Mouse (Mus musculus) CH12.LX (cell line): ENCODE results near the gene Smg6. TPM values are rescaled to one million over a fixed set of nuclear protein-coding genes. Genes with fewer than 3 reads are reported as not detected.

Experiments
- DNase-seq: peaks from one replicate; pipeline ENCODE4 v3.0.0-alpha.2; 2013; ENCODE audit errors: extremely low read depth
- H3K27ac ChIP-seq: 2 replicates; pipeline ENCODE4 v1.5.1; 2012; ENCODE audit warnings: low read depth, mild to moderate bottlenecking, control low read depth, moderate library complexity; ENCODE audit not compliant: insufficient read depth
- H3K27me3 ChIP-seq: replicated peaks from 2 replicates; pipeline ENCODE3; 2012; ENCODE audit warnings: inconsistent platforms
- H3K36me3 ChIP-seq, 2 experiments: replicated peaks in 1 of 2; 2 replicates each; pipeline versions ENCODE3 to v1.6.1; 2012; ENCODE audit warnings: inconsistent platforms in 1 of 2, low read length in 1 of 2, mild to moderate bottlenecking in 1 of 2, mixed read lengths in 1 of 2, moderate library complexity in 1 of 2; ENCODE audit not compliant: control insufficient read depth in 1 of 2, insufficient read depth in 1 of 2
- H3K4me1 ChIP-seq, 2 experiments: 2 replicates each; pipeline ENCODE4 v1.6.1; 2012; ENCODE audit warnings: inconsistent platforms in 1 of 2, moderate library complexity in 1 of 2; ENCODE audit not compliant: insufficient read depth in 2 of 2, control insufficient read depth in 1 of 2
- H3K4me2 ChIP-seq: 2 replicates; pipeline ENCODE4 v1.6.1; 2012; ENCODE audit warnings: low read depth, mild to moderate bottlenecking, control low read depth; ENCODE audit not compliant: poor library complexity, insufficient read depth, severe bottlenecking
- H3K4me3 ChIP-seq, 3 experiments: fragments of 150-350 bp in 1 of 3; sonication (generic) in 1 of 3; replicated peaks in 1 of 3; 2 replicates each; pipeline versions ENCODE3 to v1.5.1; 2011 to 2012; ENCODE audit warnings: low read depth in 2 of 3, low read length in 2 of 3, mild to moderate bottlenecking in 2 of 3, moderate library complexity in 2 of 3, control low read depth in 1 of 3, improper control_type of control experiment in 1 of 3, inconsistent platforms in 1 of 3, mixed read lengths in 1 of 3; ENCODE audit not compliant: poor library complexity in 1 of 3
- H3K79me2 ChIP-seq: replicated peaks from 2 replicates; pipeline ENCODE4 v1.6.1; 2012; ENCODE audit warnings: mild to moderate bottlenecking, moderate library complexity; ENCODE audit not compliant: control insufficient read depth, poor library complexity, insufficient read depth, severe bottlenecking; ENCODE audit errors: extremely low read depth
- H3K9ac ChIP-seq: 2 replicates; pipeline ENCODE4 v1.6.1; 2012; ENCODE audit warnings: low read depth, mild to moderate bottlenecking, control low read depth, moderate library complexity; ENCODE audit not compliant: insufficient read depth
- H3K9me3 ChIP-seq: replicated peaks from 2 replicates; pipeline ENCODE3; 2012; ENCODE audit warnings: low read length, inconsistent platforms, mixed read lengths
- CTCF ChIP-seq, 2 experiments: IDR thresholded peaks in 1 of 2; conservative IDR thresholded peaks in 1 of 2; 2 replicates each; pipeline ENCODE4 v1.5.1; 2011 to 2012; ENCODE audit warnings: low read depth in 2 of 2, low read length in 2 of 2, improper control_type of control experiment in 1 of 2, inconsistent platforms in 1 of 2, mild to moderate bottlenecking in 1 of 2, moderate library complexity in 1 of 2
- E2F4 ChIP-seq: IDR thresholded peaks from 2 replicates; pipeline ENCODE4 v1.6.1; 2011; ENCODE audit warnings: low read depth, low read length, improper control_type of control experiment; ENCODE audit not compliant: insufficient replicate concordance
- EP300 ChIP-seq: IDR thresholded peaks from 2 replicates; pipeline ENCODE4 v1.6.1; 2011; ENCODE audit warnings: low read length, improper control_type of control experiment
- ETS1 ChIP-seq: conservative IDR thresholded peaks from 2 replicates; pipeline ENCODE4 v1.6.1; 2012; ENCODE audit warnings: low read depth, mild to moderate bottlenecking, inconsistent platforms, low read length, improper control_type of control experiment, moderate library complexity
- GABPA ChIP-seq: IDR thresholded peaks from 2 replicates; pipeline ENCODE4 v1.6.1; 2012; ENCODE audit warnings: low read depth, low read length, improper control_type of control experiment, inconsistent platforms; ENCODE audit not compliant: insufficient replicate concordance
- HCFC1 ChIP-seq: IDR thresholded peaks from 2 replicates; pipeline ENCODE4 v1.6.1; 2012; ENCODE audit warnings: low read depth, mild to moderate bottlenecking, inconsistent platforms, low read length, improper control_type of control experiment
- IRF4 ChIP-seq: IDR thresholded peaks from 2 replicates; pipeline ENCODE4 v1.6.1; 2014; ENCODE audit warnings: low read depth, mild to moderate bottlenecking, inconsistent platforms, low read length, improper control_type of control experiment
- JUN ChIP-seq: IDR thresholded peaks from 2 replicates; pipeline ENCODE4 v1.6.1; 2011; ENCODE audit warnings: low read depth, mild to moderate bottlenecking, low read length, improper control_type of control experiment, moderate library complexity; ENCODE audit not compliant: insufficient read depth
- JUND ChIP-seq: conservative IDR thresholded peaks from 2 replicates; pipeline ENCODE4 v1.6.1; 2011; ENCODE audit warnings: low read depth, low read length, improper control_type of control experiment
- MAX ChIP-seq: IDR thresholded peaks from 2 replicates; pipeline ENCODE4 v1.6.1; 2011; ENCODE audit warnings: low read length, improper control_type of control experiment
- MAZ ChIP-seq: IDR thresholded peaks from 2 replicates; pipeline ENCODE4 v1.6.1; 2012; ENCODE audit warnings: low read depth, mild to moderate bottlenecking, inconsistent platforms, low read length, improper control_type of control experiment, moderate library complexity
- MXI1 ChIP-seq: IDR thresholded peaks from 2 replicates; pipeline ENCODE4 v1.6.1; 2011; ENCODE audit warnings: mild to moderate bottlenecking, low read depth, low read length, improper control_type of control experiment
- MYC ChIP-seq: IDR thresholded peaks from 2 replicates; pipeline ENCODE4 v1.6.1; 2011; ENCODE audit warnings: low read depth, mild to moderate bottlenecking, improper control_type of control experiment, low read length
- NELFE ChIP-seq: IDR thresholded peaks from 2 replicates; pipeline ENCODE4 v1.6.1; 2011; ENCODE audit warnings: low read depth, low read length, improper control_type of control experiment
- NRF1 ChIP-seq: IDR thresholded peaks from 2 replicates; pipeline ENCODE4 v1.6.1; 2014; ENCODE audit warnings: low read depth, mild to moderate bottlenecking, inconsistent platforms, low read length, improper control_type of control experiment, moderate library complexity
- PAX5 ChIP-seq: IDR thresholded peaks from 2 replicates; pipeline ENCODE4 v1.6.1; 2012; ENCODE audit warnings: low read length, inconsistent platforms, mixed read lengths
- POLR2A ChIP-seq: IDR thresholded peaks from 2 replicates; pipeline ENCODE4 v1.6.1; 2011; ENCODE audit warnings: low read depth, mild to moderate bottlenecking, improper control_type of control experiment, low read length
- RAD21 ChIP-seq: IDR thresholded peaks from 2 replicates; pipeline ENCODE4 v1.6.1; 2011; ENCODE audit warnings: low read depth, mild to moderate bottlenecking, low read length, improper control_type of control experiment, moderate library complexity
- RCOR1 ChIP-seq: conservative IDR thresholded peaks from 2 replicates; pipeline ENCODE4 v1.6.1; 2012; ENCODE audit warnings: low read depth, mild to moderate bottlenecking, inconsistent platforms, low read length, improper control_type of control experiment
- TBP ChIP-seq: conservative IDR thresholded peaks from 2 replicates; pipeline ENCODE4 v1.6.1; 2011; ENCODE audit warnings: low read depth, low read length, improper control_type of control experiment
- UBTF ChIP-seq: IDR thresholded peaks from 2 replicates; pipeline ENCODE4 v1.6.1; 2012; ENCODE audit warnings: low read depth, mild to moderate bottlenecking, inconsistent platforms, low read length, improper control_type of control experiment, moderate library complexity
- USF1 ChIP-seq: IDR thresholded peaks from 2 replicates; pipeline ENCODE4 v1.6.1; 2014; ENCODE audit warnings: low read depth, mild to moderate bottlenecking, inconsistent platforms, low read length, improper control_type of control experiment
- ZC3H11A ChIP-seq: IDR thresholded peaks from 2 replicates; pipeline ENCODE4 v1.6.1; 2012; ENCODE audit warnings: low read depth, mild to moderate bottlenecking, inconsistent platforms, low read length, improper control_type of control experiment
- ZNF384 ChIP-seq: IDR thresholded peaks from 2 replicates; pipeline ENCODE4 v1.6.1; 2012; ENCODE audit warnings: low read depth, low read length, improper control_type of control experiment, inconsistent platforms
- dilution Hi-C: fragments of 300-500 bp; cut with MboI; formaldehyde crosslinking; loops from 2 replicates; pipeline ENCODE4 v1.14.3; 2020; ENCODE audit warnings: low sequenced_read_pairs; ENCODE audit not compliant: extremely low pct_unique_long_range_greater_than_20kb, extremely low pct_ligation_motif_present
- in situ Hi-C: fragments of 300-500 bp; cut with MboI; formaldehyde crosslinking; loops from 3 replicates; pipeline ENCODE4 v1.14.3; 2019; ENCODE audit warnings: low sequenced_read_pairs, low pct_ligation_motif_present, low pct_unique_long_range_greater_than_20kb, mixed read lengths
- polyA plus RNA-seq: library from polyadenylated mRNA; unstranded; fragments of >175 nt; gene quantifications from 2 replicates; pipeline ENCODE4 v1.2.1, GENCODE M21; 2012; ENCODE audit warnings: low read depth; ENCODE audit not compliant: insufficient read length
- total RNA-seq, 2 experiments: library from RNA; depleted of rRNA; stranded (reverse); fragments of 300-350 nt in 1 of 2; fragments of >200 nt in 1 of 2; gene quantifications; 2 replicates each; pipeline ENCODE4 v1.2.3; 2012 to 2014

Smg6 gene
- total and polyA plus RNA-seq, 3 experiments = 9.0 to 18.5 (median 12.1) TPM

GRCm38 (mm10) chr11:74961953-74962352 is 36.3 kb downstream of the Smg6 start:
- TF ChIP-seq UBTF (no peak), EP300 (no peak), POLR2A (no peak), NELFE (no peak), E2F4 (no peak), ZC3H11A (no peak), GABPA (no peak), HCFC1 (no peak), ZNF384 (no peak), MYC (no peak)
- H3K4me2 ChIP-seq = no peak overlapping the region
- no peaks in the 10 kb centered on the region; the same call in 1 of the 2 replicates for H3K79me2 ChIP-seq
- peaks cover 2 to 25% of the 10 kb centered on the region in 2 experiments for H3K36me3 ChIP-seq
- dilution Hi-C loops = no loop called here
- no peaks in the 10 kb centered on the region for H3K9me3 ChIP-seq
- H3K4me3 ChIP-seq = no peak overlapping the region
- no peak overlapping the region for H3K27ac ChIP-seq
- H3K27me3 ChIP-seq = no peaks in the 10 kb centered on the region
- H3K4me1 ChIP-seq = peaks cover 2 to 20% of the 10 kb centered on the region in 2 experiments; a peak in 3 of 4 replicates
- in situ Hi-C loops = no loop called here
- no peak overlapping the region for H3K9ac ChIP-seq
- no peak for DNase-seq

DNA sequence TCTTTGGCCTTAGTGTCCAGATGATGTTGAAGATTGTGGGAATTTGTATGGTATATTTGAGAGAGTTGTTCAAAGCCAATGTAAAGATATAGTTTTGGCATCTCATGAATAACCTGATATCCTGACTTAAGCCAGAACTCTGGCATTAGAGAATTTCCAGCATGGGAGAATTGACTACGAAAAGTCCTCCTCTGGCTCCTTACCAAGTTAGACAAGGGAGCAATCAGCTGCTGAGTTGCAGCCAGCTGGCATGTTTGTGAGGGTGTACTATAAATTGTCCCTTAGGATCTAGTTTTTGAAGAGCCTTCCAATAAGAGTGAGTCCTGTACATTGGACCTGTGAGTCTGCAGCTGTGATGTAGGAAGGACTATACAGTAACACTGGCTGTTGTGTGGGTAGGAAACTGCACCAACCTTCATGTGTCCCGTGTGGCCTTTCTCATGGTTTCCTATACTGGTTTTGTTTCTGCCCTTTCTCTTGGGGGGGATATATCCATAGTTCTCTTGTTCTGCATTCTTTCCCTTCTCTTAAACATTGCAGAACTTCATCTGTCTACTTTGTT is 37.3 kb downstream of the Smg6 start:
- no peaks in the 10 kb centered on the region for H3K27me3 ChIP-seq
- no peak for DNase-seq
- H3K36me3 ChIP-seq = peaks cover 0 to 17% of the 10 kb centered on the region in 2 experiments
- H3K79me2 ChIP-seq = no peaks in the 10 kb centered on the region; the same call in 1 of the 2 replicates
- dilution Hi-C loops = no loop called here
- TF ChIP-seq MYC = no peak
- no peak for TF ChIP-seq IRF4
- peaks cover 2 to 20% of the 10 kb centered on the region in 2 experiments; a peak in 3 of 4 replicates for H3K4me1 ChIP-seq
- no peaks in the 10 kb centered on the region for H3K9me3 ChIP-seq
- H3K4me3 ChIP-seq = no peak overlapping the region
- no peak overlapping the region for H3K27ac ChIP-seq
- in situ Hi-C loops = no loop called here
- no peak overlapping the region for H3K4me2 ChIP-seq
- H3K9ac ChIP-seq = no peak overlapping the region

- TF ChIP-seq RCOR1 = no peak
- no peak for TF ChIP-seq POLR2A
- no peak for TF ChIP-seq USF1
- TF ChIP-seq NRF1 = no peak
- TF ChIP-seq ZNF384 = no peak
- TF ChIP-seq MAZ = no peak
- TF ChIP-seq JUND = no peak
- no peak for TF ChIP-seq PAX5
- no peak for TF ChIP-seq MYC
- no peak for TF ChIP-seq IRF4
- no peak for TF ChIP-seq HCFC1
- no peak for TF ChIP-seq E2F4
- TF ChIP-seq JUN = no peak
- no peak for TF ChIP-seq RAD21
- no peak for TF ChIP-seq TBP
- TF ChIP-seq MXI1 = no peak
- TF ChIP-seq EP300 = no peak
- no peak for TF ChIP-seq CTCF (conservative IDR thresholded peaks at IDR 0.05 in 1 of 2, IDR thresholded peaks at IDR 0.05 in 1 of 2; ENCODE audit: low read depth in 2 of 2, low read length in 2 of 2)
- TF ChIP-seq ETS1 = no peak
- no peak for TF ChIP-seq MAX
- in situ Hi-C loops = no loop called here
- dilution Hi-C loops = no loop called here
Measured at GRCm38 (mm10) chr11:74965516-74965915, 39.9 kb downstream of the Smg6 start.

More at GRCm38 (mm10) chr11:74965516-74965915, 39.9 kb downstream of the Smg6 start:
- no peak overlapping the region for H3K4me2 ChIP-seq
- no peaks in the 10 kb centered on the region for H3K27me3 ChIP-seq
- no peaks in the 10 kb centered on the region for H3K9me3 ChIP-seq
- H3K4me3 ChIP-seq = no peak overlapping the region
- H3K36me3 ChIP-seq = peaks cover 0 to 19% of the 10 kb centered on the region in 2 experiments
- H3K27ac ChIP-seq = no peak overlapping the region
- H3K79me2 ChIP-seq = no peaks in the 10 kb centered on the region; the same call in 1 of the 2 replicates
- no peak overlapping the region for H3K9ac ChIP-seq
- peaks cover 0 to 4% of the 10 kb centered on the region in 2 experiments; a peak in 2 of 4 replicates for H3K4me1 ChIP-seq
- DNase-seq = no peak
